Mouse (Mus musculus) WW6 (cell line): Measurements from ENCODE around the gene Cdon.
"Not testable (repeated sequence)": the region's sequence is repeated elsewhere in the genome, so short reads cannot be mapped to it uniquely, and the experiment has no call there.

ENCODE experiments used
- DNase-seq: peaks from one replicate; pipeline ENCODE4 v3.0.0-alpha.2; 2013; ENCODE audit warnings: low read depth, low spot score

Cdon gene

DNA sequence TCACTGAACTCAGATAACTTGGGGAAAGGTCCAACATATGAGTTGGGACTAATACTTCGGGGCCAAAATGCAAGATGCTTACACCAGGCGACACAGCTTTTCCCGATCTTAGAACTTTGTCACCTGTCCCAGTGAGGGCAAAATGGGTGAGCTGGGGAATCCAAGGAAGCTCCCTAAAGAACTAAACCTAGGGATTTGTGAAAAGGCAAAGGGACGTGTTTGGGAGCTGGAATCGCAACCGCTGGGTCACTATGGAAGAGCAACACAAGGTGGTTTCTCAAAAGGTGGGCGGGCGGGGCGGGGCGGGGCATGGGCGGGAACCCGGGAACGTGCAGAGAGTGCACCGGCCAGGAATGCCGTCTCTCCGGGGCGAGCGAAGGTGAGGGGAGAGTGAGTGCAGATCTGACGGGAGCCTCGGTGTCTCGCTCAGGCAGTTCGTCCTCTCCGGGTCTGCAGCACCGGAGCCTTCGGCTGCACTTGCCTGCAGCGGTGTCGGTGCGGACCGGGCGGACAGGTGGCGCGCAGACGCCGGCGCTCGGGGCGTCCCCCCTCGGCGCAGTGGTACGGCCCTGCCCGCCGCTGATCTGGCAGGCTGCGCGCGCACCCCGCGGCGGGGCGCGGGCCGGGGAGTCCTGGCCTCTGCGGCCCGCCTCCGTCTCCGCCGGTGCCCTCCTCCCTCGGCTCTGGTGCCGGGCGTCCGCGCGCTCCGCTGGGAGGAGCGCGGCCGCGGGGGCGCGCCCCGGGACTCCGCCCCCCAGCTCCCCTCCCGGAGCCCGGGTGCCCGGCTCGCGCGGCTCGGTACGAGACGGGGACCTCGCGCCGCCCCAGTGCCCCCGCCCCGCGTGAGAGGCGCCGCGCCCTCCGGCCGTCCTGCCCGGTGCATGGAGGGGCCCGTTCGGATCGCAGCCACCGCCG, at the start of gene Cdon:
Cdon (plus strand) TSS at position 324 of the 915 bp plus-strand sequence.
- peak; percentile 58 for DNase-seq

GRCm38 (mm10) chr9:35372324-35373101, 48.4 kb upstream of the Cdon start:
- DNase-seq, result no peak

DNA sequence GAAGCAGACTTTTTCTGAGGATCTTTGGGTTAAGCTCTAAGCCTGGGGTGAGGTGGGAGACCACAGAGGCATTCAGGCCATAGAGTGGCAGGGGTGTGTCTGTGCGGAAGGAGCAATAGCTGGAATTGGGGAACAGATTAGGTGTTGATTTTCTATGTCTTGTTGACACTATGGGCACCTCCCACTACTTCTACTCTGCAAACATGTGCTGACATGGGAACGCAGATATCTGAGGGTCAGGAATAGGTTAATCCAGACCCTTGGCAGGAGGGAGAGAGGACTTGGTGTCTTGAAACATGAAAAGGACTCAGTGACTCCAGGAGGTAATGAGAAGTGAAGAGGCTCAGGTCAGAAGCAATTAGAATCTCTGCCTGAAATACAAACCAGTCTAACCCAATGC, 43.0 kb upstream of the Cdon start:
- DNase-seq, result no peak

DNA sequence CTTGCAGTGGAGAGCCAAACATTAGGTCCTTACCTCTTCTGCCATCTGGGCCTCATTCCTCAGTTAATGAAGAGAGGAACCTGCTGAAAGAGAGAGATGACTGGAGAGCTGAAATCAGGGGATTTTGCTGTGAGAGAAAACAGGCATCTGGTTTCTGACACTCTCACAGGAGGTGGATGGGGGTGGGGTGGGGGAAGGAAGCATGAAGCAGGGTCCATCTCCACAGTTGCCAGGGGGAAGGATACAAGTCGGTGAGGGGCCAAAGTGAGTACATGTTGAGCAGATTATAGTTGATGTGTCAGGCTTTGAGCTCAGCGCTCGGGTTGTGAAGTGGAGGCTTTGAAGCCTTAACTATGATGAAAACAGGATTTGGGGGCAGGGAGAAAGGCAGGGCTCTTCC, 41.9 kb upstream of the Cdon start:
- no peak for DNase-seq

GRCm38 (mm10) chr9:35399896-35400295, 21.0 kb upstream of the Cdon start:
- no peak for DNase-seq

- no peak for DNase-seq
Measured at GRCm38 (mm10) chr9:35400398-35400797, 20.5 kb upstream of the Cdon start.

DNA sequence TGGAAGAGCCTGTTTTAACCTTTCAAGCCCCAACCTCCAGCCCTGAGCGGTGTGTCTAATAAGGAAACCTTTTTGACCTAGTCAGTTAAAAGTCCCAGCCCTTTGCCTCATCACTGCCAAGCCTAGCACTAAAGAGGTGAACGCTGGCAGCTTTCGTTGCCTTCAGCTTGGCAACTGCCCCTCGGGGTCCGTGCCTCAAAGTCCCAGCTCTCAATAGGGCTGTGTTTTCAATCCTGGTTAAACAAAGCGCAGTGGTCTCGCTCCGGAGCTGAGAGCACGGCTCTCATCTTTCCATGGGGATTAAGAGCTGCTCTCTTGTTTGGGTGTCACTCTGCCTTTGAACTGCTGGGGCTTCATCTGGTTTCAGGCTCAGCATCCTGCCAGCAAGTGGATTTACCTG, 20.1 kb upstream of the Cdon start:
- no peak for DNase-seq

DNA sequence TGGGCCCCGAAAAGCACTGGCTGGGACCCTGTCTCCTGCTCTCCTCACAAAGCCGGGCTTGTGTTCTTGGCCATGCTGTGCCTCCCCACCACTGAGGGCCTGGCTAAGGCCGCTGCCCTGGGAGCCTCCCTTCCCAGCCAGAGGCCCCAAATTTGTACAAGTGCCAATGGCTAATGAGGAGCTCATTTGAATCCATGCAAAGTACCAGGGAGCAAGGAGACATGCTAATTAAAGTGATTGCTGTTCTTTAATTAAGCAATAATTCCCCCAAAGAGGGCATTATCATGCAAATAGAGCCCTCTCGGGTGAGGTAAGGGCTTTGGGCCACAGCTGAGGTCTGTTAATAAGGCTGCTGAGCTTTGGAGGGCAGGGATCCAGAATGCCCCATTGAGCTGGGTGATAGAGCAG, 18.3 kb upstream of the Cdon start:
- no peak for DNase-seq

GRCm38 (mm10) chr9:35403490-35403889, 17.4 kb upstream of the Cdon start:
- no peak for DNase-seq

GRCm38 (mm10) chr9:35405038-35405905, 15.7 kb upstream of the Cdon start:
- DNase-seq, result no peak

GRCm38 (mm10) chr9:35411225-35411965, 9.5 kb upstream of the Cdon start:
- DNase-seq, result no peak

DNA sequence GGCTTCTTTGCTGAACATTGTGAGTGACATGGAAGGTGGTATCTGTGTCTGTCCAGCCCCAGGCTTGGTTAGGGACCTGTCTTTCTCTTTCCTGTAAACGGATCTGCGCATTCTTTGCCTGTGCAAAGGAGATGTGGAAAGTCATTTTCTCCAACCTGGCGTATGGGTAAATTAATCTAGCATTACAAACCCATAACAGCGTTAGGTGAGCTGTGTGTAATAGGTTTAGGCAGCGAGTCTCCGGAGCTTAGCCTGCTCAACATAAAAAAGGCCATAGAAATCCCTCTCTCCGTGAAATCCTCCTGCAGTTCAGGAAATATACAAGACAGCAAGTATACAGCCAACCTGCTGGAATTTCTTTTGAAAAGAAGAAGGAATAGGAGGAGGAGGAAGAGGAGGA, 9.0 kb upstream of the Cdon start:
- DNase-seq, result no peak

GRCm38 (mm10) chr9:35421730-35422235, 855 bp downstream of the Cdon start:
- peak; percentile 38 for DNase-seq

GRCm38 (mm10) chr9:35422405-35422941, 1.5 kb downstream of the Cdon start:
- no peak for DNase-seq

- no peak for DNase-seq
Measured at GRCm38 (mm10) chr9:35423265-35423664, 2.3 kb downstream of the Cdon start.

DNA sequence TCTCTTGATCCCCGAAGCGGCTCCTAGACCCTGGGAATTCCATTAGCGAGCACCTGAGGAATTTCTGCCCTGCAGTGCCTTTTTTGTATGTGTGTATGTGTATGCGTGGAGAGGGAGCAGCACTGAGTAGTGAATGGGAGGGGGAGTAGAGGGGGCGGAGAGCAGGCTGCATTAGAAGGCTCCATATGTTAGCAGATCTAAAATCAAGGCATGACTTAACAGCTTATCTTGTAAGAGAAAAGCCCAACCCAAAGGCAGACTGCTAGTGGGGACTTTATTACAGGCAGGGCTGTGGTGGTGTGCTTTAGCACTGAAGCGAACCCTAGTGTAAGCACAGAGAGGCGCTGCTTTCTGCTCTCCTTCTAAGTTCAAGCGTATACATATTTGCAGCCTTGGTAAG, 3.7 kb downstream of the Cdon start:
- DNase-seq, result no peak

DNA sequence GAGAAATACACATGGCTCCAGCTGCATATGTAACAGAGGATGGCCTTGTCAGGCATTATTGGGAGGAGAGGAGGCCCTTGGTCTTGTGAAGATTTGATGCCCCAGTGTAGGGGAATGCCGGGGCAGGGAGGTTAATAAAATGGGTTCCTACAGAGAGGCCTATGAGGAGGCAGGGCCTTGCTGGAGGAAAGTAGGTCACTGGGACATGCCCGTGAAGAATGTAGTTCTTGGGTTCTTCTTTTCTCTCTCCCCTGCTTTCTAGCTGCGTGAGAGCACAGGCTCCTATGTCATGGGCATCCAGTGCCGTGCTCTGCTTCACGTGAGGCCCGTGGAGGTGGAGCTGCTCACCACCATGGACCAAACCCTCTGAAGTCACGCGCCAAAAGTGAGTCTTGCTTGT, 9.5 kb downstream of the Cdon start:
- no peak for DNase-seq

DNA sequence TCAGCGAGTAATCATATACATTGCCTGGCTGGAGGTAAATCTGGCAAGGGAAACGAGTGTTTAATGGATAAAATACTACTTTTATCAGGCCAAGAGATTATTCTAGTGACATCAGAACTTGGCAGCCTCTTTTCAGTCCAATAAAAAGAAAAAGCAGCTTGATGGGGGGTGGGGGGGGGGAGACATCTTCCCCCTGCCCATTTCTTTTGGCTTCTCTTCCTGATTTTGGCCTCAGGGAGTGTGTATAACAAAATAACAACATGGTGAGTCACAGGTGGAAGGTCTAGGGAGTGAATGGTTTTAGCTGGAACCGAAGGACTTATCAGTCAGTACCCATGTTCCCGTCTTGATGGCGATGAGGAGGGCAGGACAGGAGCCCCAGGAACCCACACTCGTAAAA, 10.5 kb downstream of the Cdon start:
- no peak for DNase-seq

- DNase-seq, result not testable (repeated sequence)
Measured at GRCm38 (mm10) chr9:35432717-35433297, 11.9 kb downstream of the Cdon start.

DNA sequence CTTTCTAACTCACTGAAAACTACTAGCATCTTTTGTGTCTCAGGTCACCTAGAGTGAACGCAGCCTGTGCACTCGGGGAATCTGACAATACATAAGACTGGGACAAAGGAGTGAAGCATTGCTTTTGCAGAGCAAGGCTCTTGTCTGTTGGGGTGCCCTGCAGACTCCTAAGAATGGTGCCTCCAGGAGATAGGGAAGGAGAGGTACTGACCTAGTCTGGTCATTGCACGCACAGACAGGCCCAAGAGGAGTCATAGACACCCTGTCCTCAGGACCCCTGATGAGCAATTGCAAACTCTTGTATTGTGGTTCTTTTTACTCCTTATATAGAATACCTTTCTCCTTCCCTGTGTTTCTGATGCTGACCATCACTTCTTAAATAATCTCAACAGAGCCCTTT, 13.4 kb downstream of the Cdon start:
- no peak for DNase-seq
